In genomic region chr17:21473362-21474190, GRCm38 (mm10) we compare ENCODE assay signal across 8 mouse cellular contexts. TPM values are rescaled to one million over a fixed set of nuclear protein-coding genes. Genes with fewer than 3 reads are reported as not detected.
DNase-seq lines count a peak whose midpoint lies in the region; ATAC-seq lines count a peak whose summit lies in the region.

No protein-coding gene starts in this region.

- peak overlapping the region; percentile 38 for H3K4me2 ChIP-seq in kidney, embryonic 16.5 days (replicated peaks; ENCODE audit: low read depth, low read length)

- H3K4me1 ChIP-seq in kidney, embryonic 16.5 days (ENCODE audit: insufficient read depth, low read length): peaks cover 19% of the 10 kb centered on the region
- H3K4me1 ChIP-seq in megakaryocyte, embryonic 14.5 days: peaks cover 52% of the 10 kb centered on the region

- peak overlapping the region; percentile 80 for H3K27ac ChIP-seq in kidney, embryonic 16.5 days (ENCODE audit: low read length)

- peak overlapping the region; percentile 31; the same call in 1 of the 2 replicates for H3K9ac ChIP-seq in kidney, embryonic 16.5 days (replicated peaks; ENCODE audit: low read length)

- DNase-seq in spleen, adult 12 weeks (ENCODE audit: low spot score): peak; percentile 9
- DNase-seq in spleen, postnatal 10 days (ENCODE audit: low spot score in 2 of 2): no peak
- peak; percentile 63 for DNase-seq in embryo, embryonic 10.5 days (ENCODE audit: low spot score)
- no peak for DNase-seq in adrenal gland, postnatal 10 days
- no peak for DNase-seq in gastrocnemius, postnatal 14 days
- DNase-seq in adrenal gland, postnatal 4 days (ENCODE audit: low spot score in 2 of 2): no peak

- 0 out of 2 replicates have a peak overlapping the region, but pooled peaks have one; percentile 15 for H3K4me3 ChIP-seq in kidney, embryonic 16.5 days (ENCODE audit: low read length)
- H3K4me3 ChIP-seq in megakaryocyte, embryonic 14.5 days (replicated peaks): peak overlapping the region; percentile 87

- no peaks in the 10 kb centered on the region for H3K36me3 ChIP-seq in kidney, embryonic 16.5 days (ENCODE audit: insufficient read depth, low read length)
- peaks cover 20% of the 10 kb centered on the region for H3K36me3 ChIP-seq in megakaryocyte, embryonic 14.5 days (replicated peaks; ENCODE audit: low read length)

- no peaks in the 10 kb centered on the region for H3K9me3 ChIP-seq in kidney, embryonic 16.5 days (ENCODE audit: low read length)
- no peaks in the 10 kb centered on the region for H3K9me3 ChIP-seq in megakaryocyte, embryonic 14.5 days

- 5% methylated on average over 14 of the region's 14 CpGs for WGBS in kidney, embryonic 16.5 days

- ATAC-seq in kidney, embryonic 16.5 days (ENCODE audit: low FRiP score, low TSS enrichment): peak; percentile 97

- no peaks in the 10 kb centered on the region for H3K27me3 ChIP-seq in kidney, embryonic 16.5 days (ENCODE audit: insufficient read depth, low read length)
- no peaks in the 10 kb centered on the region for H3K27me3 ChIP-seq in megakaryocyte, embryonic 14.5 days (replicated peaks)

- intact Hi-C loops in gastrocnemius, postnatal 14 days (cut with DNase I; ENCODE audit: low total_unique reads): no loop called here

RNA-seq across cellular contexts. Expression of gene Zfp53, which starts 15.2 kb away (rescaled TPM):
- polyA plus RNA-seq in kidney, embryonic 16.5 days (2015; fragmentation: Nextera tagmentation; extraction: Ambion mirVana): 11.4 and 12.3 TPM in 2 replicates
- polyA plus RNA-seq in megakaryocyte, embryonic 14.5 days (2012; ENCODE audit: insufficient read depth, low replicate concordance): 2.9 TPM in 1 of 2 replicates, not detected in the other
- 1 to 10 TPM; 4.1 to 6.3 TPM for total RNA-seq in adrenal gland, postnatal 10 days (2021)
- total RNA-seq in gastrocnemius, postnatal 14 days (2021): 1 to 10 TPM; 1.3 to 1.5 TPM
- 1 to 10 TPM; 6.9 to 7.5 TPM for total RNA-seq in adrenal gland, postnatal 4 days (2021)

RNA-seq across cellular contexts. Expression of gene Zfp51, which starts 23.4 kb away (rescaled TPM):
- 16.6 and 17.4 TPM in 2 replicates for polyA plus RNA-seq in kidney, embryonic 16.5 days (2015; fragmentation: Nextera tagmentation; extraction: Ambion mirVana)
- polyA plus RNA-seq in megakaryocyte, embryonic 14.5 days (2012; ENCODE audit: insufficient read depth, low replicate concordance): 0.36 TPM in 1 of 2 replicates, not detected in the other
- total RNA-seq in adrenal gland, postnatal 10 days (2021): 1 to 10 TPM; 6.8 to 7.0 TPM
- 1 to 10 TPM; 4.5 to 5.0 TPM for total RNA-seq in gastrocnemius, postnatal 14 days (2021)
- total RNA-seq in adrenal gland, postnatal 4 days (2021): 10 to 100 TPM in 1 of 2 experiments, 1 to 10 TPM in 1; 8.8 to 10.2 TPM

RNA-seq across cellular contexts. Expression of gene Zfp54, which starts 50.5 kb away (rescaled TPM):
- polyA plus RNA-seq in kidney, embryonic 16.5 days (2015; fragmentation: Nextera tagmentation; extraction: Ambion mirVana): 5.9 and 7.4 TPM in 2 replicates
- not detected in 2 replicates for polyA plus RNA-seq in megakaryocyte, embryonic 14.5 days (2012; ENCODE audit: insufficient read depth, low replicate concordance)
- 1 to 10 TPM; 1.5 to 2.2 TPM for total RNA-seq in adrenal gland, postnatal 10 days (2021)
- 1 to 10 TPM in 1 of 2 experiments, under 1 TPM in 1; 0.66 to 1.1 TPM for total RNA-seq in gastrocnemius, postnatal 14 days (2021)
- total RNA-seq in adrenal gland, postnatal 4 days (2021): 1 to 10 TPM; 2.7 to 3.0 TPM

Comparison
In these comparisons a context has a peak if more than half of its experiments do, and no peak if none do; other contexts are left out.
1. DNase-seq: peak in spleen, adult 12 weeks (single experiment) and embryo, embryonic 10.5 days (single experiment); none in spleen, postnatal 10 days (0 of 2), adrenal gland, postnatal 10 days (single experiment), gastrocnemius, postnatal 14 days (single experiment) and adrenal gland, postnatal 4 days (0 of 2).